Mouse (Mus musculus): ENCODE results near the gene Nedd8. TPM values are rescaled to one million over a fixed set of nuclear protein-coding genes. Genes with fewer than 3 reads are reported as not detected.

Nedd8 gene
- 214 TPM for polyA plus RNA-seq (2017; shearing (Covaris generic))

GRCm38 (mm10) chr14:55671833-55672740 is at the start of gene Nedd8, which contains the start of gene Gmpr2:
Gene Nedd8 (minus strand): TSS chr14:55672124.
Gene Gmpr2 (plus strand): TSS chr14:55671941.

GRCm38 (mm10) chr14:55713729-55714122 is 41.8 kb upstream of the Nedd8 start, which contains the start of gene Tgm1:
Gene Tgm1 (minus strand): TSS chr14:55713926.

GRCm38 (mm10) chr14:55681160-55682117 is 9.5 kb upstream of the Nedd8 start, which contains the start of gene Tinf2:
Gene Tinf2 (minus strand): TSS chr14:55681820.

GRCm38 (mm10) chr14:55659960-55660573 is 11.9 kb downstream of the Nedd8 start, which contains the start of gene Mdp1:
Gene Mdp1 (minus strand): TSS chr14:55660508.

GRCm38 (mm10) chr14:55649884-55650283 is 22.0 kb downstream of the Nedd8 start, which contains the start of gene Tssk4:
Gene Tssk4 (plus strand): TSS chr14:55650184.

GRCm38 (mm10) chr14:55643060-55643907 is 28.6 kb downstream of the Nedd8 start, which contains the start of gene Tm9sf1:
Gene Tm9sf1 (minus strand): TSS chr14:55643806.

GRCm38 (mm10) chr14:55637795-55638194 is 34.1 kb downstream of the Nedd8 start, which contains the start of gene Gm49378:
Gene Gm49378 (minus strand): TSS chr14:55637895.

GRCm38 (mm10) chr14:55635523-55636007 is 36.4 kb downstream of the Nedd8 start, which contains the start of gene Ipo4:
Gene Ipo4 (minus strand): TSS chr14:55635957.

GRCm38 (mm10) chr14:55617822-55618221 is 54.1 kb downstream of the Nedd8 start, which contains the start of gene Rec8:
Gene Rec8 (plus strand): TSS chr14:55618037.

Other genes starting within 250 kb of the Nedd8 start
- gene Dhrs4, start 193.4 kb downstream of the Nedd8 start, polyA plus RNA-seq (2017; shearing (Covaris generic)), result 29.8 TPM
- not detected for gene Carmil3, start 181.5 kb downstream of the Nedd8 start, polyA plus RNA-seq (2017; shearing (Covaris generic))
- not detected for gene Cpne6, start 161.7 kb downstream of the Nedd8 start, polyA plus RNA-seq (2017; shearing (Covaris generic))
- not detected for gene Nrl, start 147.1 kb downstream of the Nedd8 start, polyA plus RNA-seq (2017; shearing (Covaris generic))
- 15.0 TPM for gene Pck2, start 131.9 kb downstream of the Nedd8 start, polyA plus RNA-seq (2017; shearing (Covaris generic))
- gene Dcaf11, start 112.1 kb downstream of the Nedd8 start, polyA plus RNA-seq (2017; shearing (Covaris generic)), result 135 TPM
- 7.1 TPM for gene A730061H03Rik, start 111.7 kb downstream of the Nedd8 start, polyA plus RNA-seq (2017; shearing (Covaris generic))
- gene Fitm1, start 96.5 kb downstream of the Nedd8 start, polyA plus RNA-seq (2017; shearing (Covaris generic)), result not detected
- gene Psme1, start 94.0 kb downstream of the Nedd8 start, polyA plus RNA-seq (2017; shearing (Covaris generic)), result 681 TPM
- 30.4 TPM for gene Emc9, start 86.8 kb downstream of the Nedd8 start, polyA plus RNA-seq (2017; shearing (Covaris generic))
- 378 TPM for gene Psme2, start 81.0 kb downstream of the Nedd8 start, polyA plus RNA-seq (2017; shearing (Covaris generic))
- 45.9 TPM for gene Rnf31, start 80.4 kb downstream of the Nedd8 start, polyA plus RNA-seq (2017; shearing (Covaris generic))
- 142 TPM for gene Irf9, start 68.6 kb downstream of the Nedd8 start, polyA plus RNA-seq (2017; shearing (Covaris generic))
- gene Rec8, start 54.1 kb downstream of the Nedd8 start, polyA plus RNA-seq (2017; shearing (Covaris generic)), result 1.1 TPM
- gene Ipo4, start 36.2 kb downstream of the Nedd8 start, polyA plus RNA-seq (2017; shearing (Covaris generic)), result 55.1 TPM
- 0.66 TPM for gene Gm49378, start 34.2 kb downstream of the Nedd8 start, polyA plus RNA-seq (2017; shearing (Covaris generic))
- gene Tm9sf1, start 28.3 kb downstream of the Nedd8 start, polyA plus RNA-seq (2017; shearing (Covaris generic)), result 58.5 TPM
- 1.1 TPM for gene Tssk4, start 21.9 kb downstream of the Nedd8 start, polyA plus RNA-seq (2017; shearing (Covaris generic))
- 65.6 TPM for gene Mdp1, start 11.6 kb downstream of the Nedd8 start, polyA plus RNA-seq (2017; shearing (Covaris generic))
- gene Gmpr2, start 183 bp downstream of the Nedd8 start, polyA plus RNA-seq (2017; shearing (Covaris generic)), result 34.7 TPM
- gene Tinf2, start 9.7 kb upstream of the Nedd8 start, polyA plus RNA-seq (2017; shearing (Covaris generic)), result 156 TPM
- not detected for gene Tgm1, start 41.8 kb upstream of the Nedd8 start, polyA plus RNA-seq (2017; shearing (Covaris generic))
- gene Rabggta, start 50.1 kb upstream of the Nedd8 start, polyA plus RNA-seq (2017; shearing (Covaris generic)), result 109 TPM
- gene Dhrs1, start 73.6 kb upstream of the Nedd8 start, polyA plus RNA-seq (2017; shearing (Covaris generic)), result 18.4 TPM
- 35.8 TPM for gene Nop9, start 73.6 kb upstream of the Nedd8 start, polyA plus RNA-seq (2017; shearing (Covaris generic))
- gene Cideb, start 86.3 kb upstream of the Nedd8 start, polyA plus RNA-seq (2017; shearing (Covaris generic)), result not detected
- not detected for gene Ltb4r2, start 89.3 kb upstream of the Nedd8 start, polyA plus RNA-seq (2017; shearing (Covaris generic))
- gene Ltb4r1, start 93.8 kb upstream of the Nedd8 start, polyA plus RNA-seq (2017; shearing (Covaris generic)), result not detected
- not detected for gene Adcy4, start 112.0 kb upstream of the Nedd8 start, polyA plus RNA-seq (2017; shearing (Covaris generic))
- 61.2 TPM for gene Ripk3, start 116.7 kb upstream of the Nedd8 start, polyA plus RNA-seq (2017; shearing (Covaris generic))
- gene Nfatc4, start 151.0 kb upstream of the Nedd8 start, polyA plus RNA-seq (2017; shearing (Covaris generic)), result not detected
- 0.06 TPM for gene Nynrin, start 181.9 kb upstream of the Nedd8 start, polyA plus RNA-seq (2017; shearing (Covaris generic))
- gene Cbln3, start 212.3 kb upstream of the Nedd8 start, polyA plus RNA-seq (2017; shearing (Covaris generic)), result 0.07 TPM
- gene Khnyn, start 212.8 kb upstream of the Nedd8 start, polyA plus RNA-seq (2017; shearing (Covaris generic)), result 64.5 TPM
- gene Sdr39u1, start 228.2 kb upstream of the Nedd8 start, polyA plus RNA-seq (2017; shearing (Covaris generic)), result 40.2 TPM